Mouse (Mus musculus): Measurements from ENCODE around the gene Srf.
"Not testable (repeated sequence)": the region's sequence is repeated elsewhere in the genome, so short reads cannot be mapped to it uniquely, and the experiment has no call there.

The Srf gene

GRCm38 (mm10) chr17:46555673-46556583 is at the start of gene Srf:
Gene Srf (minus strand): TSS chr17:46556175.
- DNase-seq: peak; percentile 98

- DNase-seq: no peak
Observed at GRCm38 (mm10) chr17:46605126-46605525, 49.2 kb upstream of the Srf start.

DNA sequence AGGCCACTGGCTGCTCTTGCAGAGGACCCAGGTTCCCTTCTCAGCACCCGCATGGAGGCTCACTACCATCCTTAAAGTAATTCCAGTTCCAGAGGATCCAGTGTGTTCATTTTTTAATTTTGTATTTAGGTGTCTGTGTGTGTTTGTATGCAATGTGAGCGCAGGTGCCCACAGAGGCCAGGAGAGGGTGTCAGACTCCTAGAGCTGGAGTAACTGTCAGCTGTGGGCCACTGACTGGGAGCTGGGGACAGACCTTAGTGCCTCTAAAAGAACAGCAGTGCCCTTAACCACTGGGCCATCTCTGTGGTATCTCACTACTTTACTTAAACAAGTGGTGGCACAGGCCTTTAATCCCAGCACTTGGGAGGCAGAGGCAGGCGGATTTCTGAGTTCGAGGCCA is 47.3 kb upstream of the Srf start:
- no peak for DNase-seq

DNA sequence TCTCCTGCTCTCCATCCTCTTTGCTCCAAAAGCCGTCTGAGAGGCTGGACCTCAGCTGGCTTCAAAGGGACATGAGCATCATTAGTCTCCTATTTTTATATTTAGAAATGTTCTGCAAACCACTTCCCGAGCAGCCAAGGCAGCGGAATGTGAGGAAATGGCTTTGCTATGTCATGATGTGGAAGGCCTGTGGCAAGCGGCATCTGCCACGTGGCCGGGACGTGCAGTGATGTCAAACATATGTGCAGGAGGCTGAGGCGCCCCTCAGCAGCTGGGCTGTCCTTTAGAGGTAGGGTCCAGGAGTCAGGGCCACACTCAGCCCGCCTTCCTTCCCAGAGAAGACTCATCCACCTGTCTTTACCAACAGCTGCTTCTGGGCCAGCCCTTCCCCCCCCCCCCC is 46.2 kb upstream of the Srf start:
- peak in 1 of 2 experiments; percentile 23 for DNase-seq

GRCm38 (mm10) chr17:46600569-46600968 is 44.6 kb upstream of the Srf start:
- DNase-seq: no peak

DNA sequence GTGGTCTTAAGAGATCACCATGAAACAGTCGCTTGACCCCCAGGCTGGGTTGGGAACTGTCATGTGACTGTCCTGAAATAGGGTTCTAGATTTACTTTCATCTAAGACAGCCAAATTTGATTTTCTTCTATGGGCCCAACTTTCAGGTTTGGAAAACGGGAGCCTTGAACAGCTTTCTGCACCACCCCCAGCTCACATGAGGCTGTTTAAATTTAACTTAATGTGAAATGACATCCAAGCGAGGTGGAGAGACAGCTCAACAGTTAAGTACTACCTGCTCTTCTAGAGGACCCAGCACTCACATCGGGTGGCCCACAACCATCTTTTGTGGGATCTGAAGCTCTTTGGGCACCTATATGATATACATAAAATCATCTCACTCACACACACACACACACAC is 43.0 kb upstream of the Srf start:
- no peak for DNase-seq

DNA sequence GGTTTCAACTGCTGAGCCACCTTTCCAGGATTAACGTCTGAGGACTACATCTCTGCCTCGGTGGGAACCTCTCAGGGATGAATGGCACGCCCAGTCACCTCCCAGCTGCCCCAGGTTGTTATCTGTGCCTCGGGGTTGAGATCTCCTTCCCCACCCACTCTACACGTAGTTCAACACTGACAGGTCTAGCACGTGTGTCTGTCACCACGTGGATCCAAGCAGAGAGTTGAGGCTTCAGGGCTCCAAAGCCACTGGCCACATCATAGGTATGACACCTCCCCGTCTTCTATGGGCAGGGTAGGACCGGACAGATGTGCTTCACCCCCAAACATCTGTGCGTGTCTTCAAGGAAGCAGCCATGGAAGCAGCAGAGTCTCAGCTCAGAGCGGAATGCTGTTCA is 42.0 kb upstream of the Srf start:
- DNase-seq: no peak

- DNase-seq: no peak
Observed at GRCm38 (mm10) chr17:46595336-46595735, 39.4 kb upstream of the Srf start.

DNA sequence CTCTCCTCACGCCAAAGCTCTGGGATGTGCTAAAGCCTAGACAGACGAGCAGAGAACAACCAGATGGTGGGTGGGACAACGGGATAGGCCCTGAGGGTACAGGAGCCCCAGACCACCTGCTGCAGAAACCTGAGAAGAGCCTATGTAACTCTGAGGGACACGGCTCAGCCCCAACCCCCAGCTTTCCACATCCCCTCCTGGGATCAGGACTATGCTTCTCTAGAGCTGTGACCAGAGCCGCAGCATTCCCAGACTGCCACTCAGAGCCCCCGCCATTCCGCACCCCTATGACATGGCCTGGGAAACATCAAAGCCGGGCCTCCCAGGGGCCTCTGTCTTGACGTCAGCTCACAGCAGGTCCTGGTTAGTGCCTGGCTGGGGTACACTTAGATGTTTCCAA is 38.6 kb upstream of the Srf start:
- no peak for DNase-seq

- DNase-seq: no peak
Observed at GRCm38 (mm10) chr17:46593124-46593523, 37.1 kb upstream of the Srf start.

- no peak for DNase-seq
Observed at GRCm38 (mm10) chr17:46591406-46591805, 35.4 kb upstream of the Srf start.

GRCm38 (mm10) chr17:46590439-46590838 is 34.5 kb upstream of the Srf start:
- no peak for DNase-seq

DNA sequence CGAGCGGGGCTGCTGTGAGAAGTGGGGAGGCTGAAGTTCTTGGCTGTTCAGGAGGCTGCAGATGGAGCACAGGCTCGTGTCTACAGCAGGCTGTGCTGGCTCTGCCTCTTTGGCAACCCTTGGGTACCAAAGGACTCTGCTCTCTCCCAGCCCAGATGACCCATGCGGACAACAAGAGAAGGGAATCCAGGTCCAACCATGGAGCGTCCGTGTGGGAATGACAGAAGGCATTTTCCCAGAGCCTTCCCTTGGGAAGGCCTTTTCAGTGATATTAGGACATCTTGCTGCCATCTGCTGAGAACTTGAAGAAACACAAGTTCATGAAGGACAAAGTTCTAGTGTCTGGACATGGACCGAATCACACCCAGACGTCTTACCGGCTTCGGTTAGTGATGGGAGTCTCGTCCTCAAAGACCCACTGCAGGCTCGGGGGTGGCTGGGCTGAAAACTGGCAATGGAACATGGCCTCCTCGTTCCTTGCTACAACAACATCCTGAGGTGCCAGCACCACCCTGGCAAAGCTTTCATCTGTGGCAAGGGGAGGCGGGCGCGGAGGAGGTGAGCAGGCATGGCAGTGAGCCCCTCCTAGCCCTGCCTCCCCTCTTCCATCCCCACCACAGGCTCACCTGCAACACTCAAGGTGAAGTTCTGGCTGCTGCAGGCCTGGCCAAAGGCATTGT is 33.8 kb upstream of the Srf start:
- peak in 1 of 2 experiments; percentile 21 for DNase-seq

GRCm38 (mm10) chr17:46588913-46589312 is 32.9 kb upstream of the Srf start:
- DNase-seq: no peak

GRCm38 (mm10) chr17:46588173-46588572 is 32.2 kb upstream of the Srf start:
- no peak for DNase-seq

GRCm38 (mm10) chr17:46586327-46586726 is 30.4 kb upstream of the Srf start:
- DNase-seq: no peak

- DNase-seq: no peak
Observed at GRCm38 (mm10) chr17:46578650-46579049, 22.7 kb upstream of the Srf start.

DNA sequence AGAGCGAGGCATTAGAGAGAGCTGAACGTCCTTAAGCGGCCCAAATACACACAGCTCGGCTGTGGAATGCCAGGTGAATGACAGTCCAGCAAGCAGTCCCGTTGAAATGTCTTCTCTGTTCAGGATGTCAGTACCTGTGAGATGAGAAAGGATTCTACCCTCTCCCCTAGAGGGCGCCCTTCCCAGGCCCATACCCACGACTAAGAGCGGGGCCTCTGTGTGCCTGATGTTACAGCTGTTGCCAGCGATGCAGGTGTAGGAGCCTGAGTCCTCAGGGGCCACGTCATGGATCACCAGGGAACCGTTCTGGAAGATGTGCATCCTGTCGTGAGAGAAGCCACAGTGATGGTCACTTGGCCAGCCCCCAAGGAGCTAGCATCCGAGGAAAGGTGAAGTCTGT is 20.1 kb upstream of the Srf start:
- DNase-seq: peak; percentile 19 to 51

DNA sequence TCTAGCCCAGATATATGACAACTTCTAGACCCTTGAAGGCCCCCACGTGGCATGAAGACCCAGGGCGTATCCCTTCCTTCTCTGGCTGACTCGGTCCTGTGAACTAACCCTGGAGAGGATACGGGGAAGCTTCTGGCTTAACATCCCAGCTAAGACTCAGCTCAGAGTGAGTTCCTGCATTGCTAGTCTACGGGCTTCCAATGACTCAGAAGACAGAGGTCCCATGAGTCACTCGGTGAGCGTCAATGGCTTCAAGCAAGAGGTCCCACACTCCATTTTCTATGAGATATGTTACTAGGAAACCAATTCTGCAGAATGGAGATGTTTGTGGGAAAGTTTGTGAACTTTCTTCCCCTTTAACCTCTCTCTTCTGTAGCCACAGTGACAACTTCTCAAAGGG is 18.6 kb upstream of the Srf start:
- no peak for DNase-seq

- no peak for DNase-seq
Observed at GRCm38 (mm10) chr17:46571005-46571404, 15.0 kb upstream of the Srf start.

- no peak for DNase-seq
Observed at GRCm38 (mm10) chr17:46559146-46559545, 3.2 kb upstream of the Srf start.

- no peak for DNase-seq
Observed at GRCm38 (mm10) chr17:46558151-46558550, 2.2 kb upstream of the Srf start.

DNA sequence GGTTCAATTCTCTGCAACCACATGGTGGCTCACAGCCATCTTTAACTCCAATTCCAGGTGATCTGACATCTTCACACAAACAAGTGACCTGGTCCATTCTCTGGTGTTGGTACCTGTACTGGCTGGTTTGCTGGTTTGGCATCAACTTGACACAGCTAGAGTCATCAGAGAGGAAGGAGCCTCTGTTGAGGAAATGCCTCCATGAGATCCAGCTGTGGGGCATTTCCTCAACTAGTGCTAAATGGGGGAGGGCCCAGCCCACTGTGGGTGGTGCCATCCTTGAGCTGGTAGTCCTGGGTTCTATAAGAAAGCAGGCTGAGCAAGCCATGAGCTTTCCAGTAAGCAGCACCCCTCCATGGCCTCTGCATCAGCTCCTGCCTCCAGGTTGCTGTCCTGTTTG is 1.3 kb upstream of the Srf start:
- DNase-seq: not testable (repeated sequence)

- no peak for DNase-seq
Observed at GRCm38 (mm10) chr17:46556584-46556945, 590 bp upstream of the Srf start.

Data from kidney, adult 8-10 months (tissue).